In genomic region chr5:24453283-24453984, GRCm38 (mm10) we compare ENCODE assay signal across 9 mouse cellular contexts. TPM values are rescaled to one million over a fixed set of nuclear protein-coding genes. Genes with fewer than 3 reads are reported as not detected.
DNase-seq lines count a peak whose midpoint lies in the region; ATAC-seq and TF ChIP-seq lines count a peak whose summit lies in the region.
"Had no signal": no experiment of that assay in that cellular context is flagged by ENCODE, and none has a peak within 500 bp of the region (broad histone marks: within the 10 kb centered on the region; RNA-seq: fewer than 3 reads in every experiment).

No protein-coding gene starts in this region.

- 19% methylated on average over 5 of the region's 5 CpGs for WGBS in heart, embryonic 16.5 days
- 14% methylated on average over 5 of the region's 5 CpGs for WGBS in embryonic facial prominence, embryonic 10.5 days
- WGBS in limb, embryonic 11.5 days = 5% methylated on average over 5 of the region's 5 CpGs

- H3K36me3 ChIP-seq in heart, embryonic 16.5 days (ENCODE audit: control insufficient read depth, insufficient read depth) = no peaks in the 10 kb centered on the region; the same call in 1 of the 2 replicates
- no peaks in the 10 kb centered on the region; the same call in 1 of the 2 replicates for H3K36me3 ChIP-seq in ES-E14 (ENCODE audit: control insufficient read depth, insufficient read depth, low read length, poor library complexity, severe bottlenecking)
- H3K36me3 ChIP-seq in embryonic facial prominence, embryonic 10.5 days (replicated peaks) = peaks cover 37% of the 10 kb centered on the region
- peaks cover 2% of the 10 kb centered on the region; the same call in 1 of the 2 replicates for H3K36me3 ChIP-seq in limb, embryonic 11.5 days (ENCODE audit: control insufficient read depth, insufficient read depth, low read length)

- H3K4me3 ChIP-seq in heart, embryonic 16.5 days (ENCODE audit: low read length) = peak overlapping the region; percentile 95
- H3K4me3 ChIP-seq in ES-E14 (ENCODE audit: insufficient read depth in 1 of 2, low read depth in 1 of 2, low read length in 2 of 2, poor library complexity in 1 of 2, severe bottlenecking in 1 of 2) = peak overlapping the region; percentile 89 to 92
- H3K4me3 ChIP-seq in embryonic facial prominence, embryonic 10.5 days = peak overlapping the region; percentile 87
- peak overlapping the region; percentile 86 for H3K4me3 ChIP-seq in limb, embryonic 11.5 days (ENCODE audit: low read depth, low read length)

- peaks cover 32% of the 10 kb centered on the region for H3K4me1 ChIP-seq in heart, embryonic 16.5 days (ENCODE audit: control insufficient read depth, insufficient read depth, low read length)
- peaks cover 3 to 18% of the 10 kb centered on the region in 2 experiments; a peak in 2 of 4 replicates for H3K4me1 ChIP-seq in ES-E14 (ENCODE audit: control insufficient read depth in 2 of 2, insufficient read depth in 2 of 2, low read length in 2 of 2, poor library complexity in 1 of 2)
- peaks cover 50% of the 10 kb centered on the region for H3K4me1 ChIP-seq in embryonic facial prominence, embryonic 10.5 days
- H3K4me1 ChIP-seq in limb, embryonic 11.5 days (ENCODE audit: control insufficient read depth, insufficient read depth, low read length) = peaks cover 17% of the 10 kb centered on the region

- in situ Hi-C loops in ES-E14 (cut with MboI; ENCODE audit: low sequenced_read_pairs in 2 of 2, unreplicated experiment in 2 of 2) = loop anchor here in 1 of 2 experiments (5.0 kb wide), 1 partner anchor 36 kb away; no protein-coding TSS in a partner anchor

- intact Hi-C loops in heart, postnatal 14 days (cut with DNase I) = loop anchor here (5.0 kb wide), 1 partner anchor 36 kb away; no protein-coding TSS in a partner anchor

- H3K4me2 ChIP-seq in heart, embryonic 16.5 days (ENCODE audit: low read depth, low read length) = peak overlapping the region; percentile 97
- H3K4me2 ChIP-seq in limb, embryonic 11.5 days (ENCODE audit: low read depth, severe bottlenecking) = peak overlapping the region; percentile 99

- no peaks in the 10 kb centered on the region for H3K27me3 ChIP-seq in heart, embryonic 16.5 days (ENCODE audit: control insufficient read depth, insufficient read depth, low read length)
- peaks cover 21% of the 10 kb centered on the region for H3K27me3 ChIP-seq in embryonic facial prominence, embryonic 10.5 days (replicated peaks; ENCODE audit: low read depth, poor library complexity, severe bottlenecking)
- H3K27me3 ChIP-seq in limb, embryonic 11.5 days (ENCODE audit: control insufficient read depth, insufficient read depth, low read length) = no peaks in the 10 kb centered on the region
- H3K27me3 ChIP-seq: Patski had no signal

- no peaks in the 10 kb centered on the region for H3K9me3 ChIP-seq in heart, embryonic 16.5 days (replicated peaks; ENCODE audit: control insufficient read depth, low read length)
- H3K9me3 ChIP-seq in ES-E14 (ENCODE audit: control insufficient read depth, insufficient read depth, low read depth, low read length) = no peaks in the 10 kb centered on the region
- no peaks in the 10 kb centered on the region for H3K9me3 ChIP-seq in embryonic facial prominence, embryonic 10.5 days
- no peaks in the 10 kb centered on the region for H3K9me3 ChIP-seq in limb, embryonic 11.5 days (ENCODE audit: control insufficient read depth, low read length)

- DNase-seq in heart, postnatal 14 days = no peak
- DNase-seq in ES-E14 (ENCODE audit: low read depth, low spot score) = no peak
- peak; percentile 26 for DNase-seq in embryonic facial prominence, embryonic 10.5 days (ENCODE audit: low spot score)
- DNase-seq in limb, embryonic 11.5 days (ENCODE audit: low spot score) = peak; percentile 31
- peak; percentile 84 for DNase-seq in retina, postnatal 1 day
- DNase-seq in gastrocnemius, postnatal 10 days = no peak
- DNase-seq in testis, postnatal 10 days (ENCODE audit: low spot score) = no peak

- H3K9ac ChIP-seq in heart, embryonic 16.5 days (ENCODE audit: low read length) = peak overlapping the region; percentile 97
- H3K9ac ChIP-seq in ES-E14 (ENCODE audit: insufficient read depth, low read depth, low read length, poor library complexity, severe bottlenecking) = peak overlapping the region; percentile 86; the same call in 1 of the 2 replicates
- H3K9ac ChIP-seq in limb, embryonic 11.5 days (ENCODE audit: low read length) = peak overlapping the region; percentile 91

- ATAC-seq in heart, embryonic 16.5 days (replicated peaks; ENCODE audit: extremely low read depth, insufficient read depth, low FRiP score) = no peak
- no peak for ATAC-seq in limb, embryonic 11.5 days (ENCODE audit: insufficient number of reproducible peaks, low FRiP score, low TSS enrichment, low read depth)

- H3K27ac ChIP-seq in heart, embryonic 16.5 days (ENCODE audit: low read length) = peak overlapping the region; percentile 93
- H3K27ac ChIP-seq in ES-E14 (ENCODE audit: insufficient read depth, low read depth, low read length, poor library complexity, severe bottlenecking) = no peak overlapping the region
- H3K27ac ChIP-seq in embryonic facial prominence, embryonic 10.5 days (replicated peaks) = peak overlapping the region; percentile 94
- H3K27ac ChIP-seq in limb, embryonic 11.5 days (replicated peaks; ENCODE audit: low read depth, low read length) = no peak overlapping the region

TF ChIP-seq in ES-E14, 5 proteins besides CTCF, POLR2A, EP300 and RAD21:
- TF ChIP-seq CHD2 (IDR thresholded peaks at IDR 0.05; ENCODE audit: low read depth, low read length) (no peak), ZNF384 (IDR thresholded peaks at IDR 0.05; ENCODE audit: low read depth, low read length) (no peak), MAFK (IDR thresholded peaks at IDR 0.05; ENCODE audit: insufficient read depth, low read depth, low read length) (no peak), HCFC1 (IDR thresholded peaks at IDR 0.05; ENCODE audit: borderline replicate concordance, insufficient read depth, low read length) (no peak), ZC3H11A (IDR thresholded peaks at IDR 0.05; ENCODE audit: borderline replicate concordance, low read depth, low read length) (no peak)

RNA-seq across cellular contexts. Expression of gene Agap3, which starts 1.5 kb away (rescaled TPM):
- 15.5 and 18.4 TPM in 2 replicates for polyA plus RNA-seq in heart, embryonic 16.5 days (2015; fragmentation: Nextera tagmentation; extraction: Ambion mirVana)
- total RNA-seq in heart, postnatal 14 days (2021) = 10 to 100 TPM; 71.0 to 72.2 TPM
- 50.1 and 51.2 TPM in 2 replicates for total RNA-seq in ES-E14 (2012; rRNA removed)
- 30.8 and 36.6 TPM in 2 replicates for polyA plus RNA-seq in embryonic facial prominence, embryonic 10.5 days (2016; fragmentation: Nextera tagmentation; extraction: Ambion mirVana)
- polyA plus RNA-seq in limb, embryonic 11.5 days (2014; fragmentation: Nextera tagmentation; extraction: Ambion mirVana) = 39.9 and 52.1 TPM in 2 replicates
- total RNA-seq in gastrocnemius, postnatal 10 days (2021) = 10 to 100 TPM; 61.0 to 61.8 TPM

RNA-seq across cellular contexts. Expression of gene Tmub1, which starts 5.8 kb away (rescaled TPM):
- 18.4 and 20.3 TPM in 2 replicates for polyA plus RNA-seq in heart, embryonic 16.5 days (2015; fragmentation: Nextera tagmentation; extraction: Ambion mirVana)
- total RNA-seq in heart, postnatal 14 days (2021) = 10 to 100 TPM in 1 of 2 experiments, 1 to 10 TPM in 1; 9.2 to 10.9 TPM
- total RNA-seq in ES-E14 (2012; rRNA removed) = 7.8 and 11.5 TPM in 2 replicates
- 24.7 and 25.0 TPM in 2 replicates for polyA plus RNA-seq in embryonic facial prominence, embryonic 10.5 days (2016; fragmentation: Nextera tagmentation; extraction: Ambion mirVana)
- 25.4 and 27.1 TPM in 2 replicates for polyA plus RNA-seq in limb, embryonic 11.5 days (2014; fragmentation: Nextera tagmentation; extraction: Ambion mirVana)
- total RNA-seq in gastrocnemius, postnatal 10 days (2021) = 1 to 10 TPM; 9.0 to 9.9 TPM

RNA-seq across cellular contexts. Expression of gene Fastk, which starts 8.3 kb away (rescaled TPM):
- polyA plus RNA-seq in heart, embryonic 16.5 days (2015; fragmentation: Nextera tagmentation; extraction: Ambion mirVana) = 209 and 225 TPM in 2 replicates
- total RNA-seq in heart, postnatal 14 days (2021) = 100 to 1,000 TPM; 239 to 243 TPM
- total RNA-seq in ES-E14 (2012; rRNA removed) = 70.4 and 111 TPM in 2 replicates
- polyA plus RNA-seq in embryonic facial prominence, embryonic 10.5 days (2016; fragmentation: Nextera tagmentation; extraction: Ambion mirVana) = 100 and 109 TPM in 2 replicates
- polyA plus RNA-seq in limb, embryonic 11.5 days (2014; fragmentation: Nextera tagmentation; extraction: Ambion mirVana) = 89.6 and 95.1 TPM in 2 replicates
- total RNA-seq in gastrocnemius, postnatal 10 days (2021) = 100 to 1,000 TPM; 124 to 142 TPM

RNA-seq across cellular contexts. Expression of gene Slc4a2, which starts 29.8 kb away (rescaled TPM):
- polyA plus RNA-seq in heart, embryonic 16.5 days (2015; fragmentation: Nextera tagmentation; extraction: Ambion mirVana) = 29.2 and 32.5 TPM in 2 replicates
- 10 to 100 TPM; 41.3 to 51.5 TPM for total RNA-seq in heart, postnatal 14 days (2021)
- 30.4 and 31.5 TPM in 2 replicates for total RNA-seq in ES-E14 (2012; rRNA removed)
- 35.1 and 38.4 TPM in 2 replicates for polyA plus RNA-seq in embryonic facial prominence, embryonic 10.5 days (2016; fragmentation: Nextera tagmentation; extraction: Ambion mirVana)
- polyA plus RNA-seq in limb, embryonic 11.5 days (2014; fragmentation: Nextera tagmentation; extraction: Ambion mirVana) = 26.9 and 28.0 TPM in 2 replicates
- 10 to 100 TPM; 26.2 to 39.8 TPM for total RNA-seq in gastrocnemius, postnatal 10 days (2021)

RNA-seq across cellular contexts. Expression of gene Cdk5, which starts 30.1 kb away (rescaled TPM):
- 28.5 and 30.4 TPM in 2 replicates for polyA plus RNA-seq in heart, embryonic 16.5 days (2015; fragmentation: Nextera tagmentation; extraction: Ambion mirVana)
- 10 to 100 TPM; 22.5 to 23.4 TPM for total RNA-seq in heart, postnatal 14 days (2021)
- 17.8 and 23.4 TPM in 2 replicates for total RNA-seq in ES-E14 (2012; rRNA removed)
- polyA plus RNA-seq in embryonic facial prominence, embryonic 10.5 days (2016; fragmentation: Nextera tagmentation; extraction: Ambion mirVana) = 46.9 and 50.7 TPM in 2 replicates
- 48.6 and 49.2 TPM in 2 replicates for polyA plus RNA-seq in limb, embryonic 11.5 days (2014; fragmentation: Nextera tagmentation; extraction: Ambion mirVana)
- 10 to 100 TPM; 15.5 to 17.5 TPM for total RNA-seq in gastrocnemius, postnatal 10 days (2021)

Comparison
In these comparisons a context has a peak if more than half of its experiments do, and no peak if none do; other contexts are left out.
1. H3K27ac ChIP-seq: peak in heart, embryonic 16.5 days (single experiment) and embryonic facial prominence, embryonic 10.5 days (single experiment); none in ES-E14 (single experiment) and limb, embryonic 11.5 days (single experiment).
2. DNase-seq: peak in embryonic facial prominence, embryonic 10.5 days (single experiment), limb, embryonic 11.5 days (single experiment) and retina, postnatal 1 day (single experiment); none in heart, postnatal 14 days (0 of 2), ES-E14 (single experiment), gastrocnemius, postnatal 10 days (single experiment) and testis, postnatal 10 days (single experiment).
3. Peak in every context shown above with its lines, with median percentiles within 50 percentile points of each other: H3K4me3 ChIP-seq and H3K9ac ChIP-seq.